Mouse (Mus musculus): Measurements from ENCODE around the gene Notch1. TPM values are rescaled to one million over a fixed set of nuclear protein-coding genes. Genes with fewer than 3 reads are reported as not detected.

The Notch1 gene
- polyA plus RNA-seq, 1 experiment from 2014 or later, result 24.3 TPM

GRCm38 (mm10) chr2:26507961-26508391, 8.5 kb downstream of the Notch1 start:
- H3K9ac ChIP-seq (ENCODE audit: low read length), result no peak overlapping the region
- ATAC-seq (replicated peaks; ENCODE audit: low FRiP score, low TSS enrichment, low read depth), result no peak
- no peak for DNase-seq (ENCODE audit: low spot score)
- no peaks in the 10 kb centered on the region for H3K36me3 ChIP-seq (ENCODE audit: control insufficient read depth, insufficient read depth, low read length)
- WGBS, result 15% methylated on average over 6 of the region's 6 CpGs
- peak overlapping the region; percentile 22 for H3K4me2 ChIP-seq (ENCODE audit: low read length)
- no peaks in the 10 kb centered on the region for H3K9me3 ChIP-seq (ENCODE audit: control insufficient read depth, low read length)
- peak overlapping the region; percentile 90 for H3K27ac ChIP-seq (ENCODE audit: low read depth)
- peaks cover 41% of the 10 kb centered on the region for H3K4me1 ChIP-seq (replicated peaks; ENCODE audit: control insufficient read depth, insufficient read depth, low read length)
- no peaks in the 10 kb centered on the region for H3K27me3 ChIP-seq (replicated peaks; ENCODE audit: control insufficient read depth, insufficient read depth, low read length)
- no peak overlapping the region for H3K4me3 ChIP-seq (ENCODE audit: low read depth, low read length)

DNA sequence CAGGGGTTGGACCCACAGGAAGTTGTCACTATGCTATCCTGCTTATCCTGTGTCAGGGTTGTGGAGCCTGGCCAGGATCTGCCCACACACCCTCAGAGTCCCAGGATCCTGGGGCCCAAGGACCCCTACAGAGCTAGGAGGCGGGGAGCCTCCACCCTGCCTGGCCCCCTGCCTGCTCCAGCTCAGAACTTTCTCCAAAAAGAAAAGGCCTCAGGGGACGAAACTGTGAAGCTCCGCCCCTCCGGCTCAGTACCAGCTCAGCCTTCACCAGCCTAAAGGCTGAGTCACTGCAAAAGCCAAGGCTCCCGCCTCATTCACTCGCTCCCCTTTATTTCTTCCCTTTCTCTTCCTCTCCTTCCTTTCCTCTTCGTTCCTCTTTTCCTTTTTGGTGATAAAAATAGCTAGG, 9.0 kb downstream of the Notch1 start:
- ATAC-seq (replicated peaks; ENCODE audit: low FRiP score, low TSS enrichment, low read depth), result no peak
- peaks cover 41% of the 10 kb centered on the region for H3K4me1 ChIP-seq (replicated peaks; ENCODE audit: control insufficient read depth, insufficient read depth, low read length)
- 14% methylated on average over 7 of the region's 7 CpGs for WGBS
- peak overlapping the region; percentile 22 for H3K4me2 ChIP-seq (ENCODE audit: low read length)
- peak overlapping the region; percentile 90 for H3K27ac ChIP-seq (ENCODE audit: low read depth)
- no peaks in the 10 kb centered on the region for H3K9me3 ChIP-seq (ENCODE audit: control insufficient read depth, low read length)
- DNase-seq (ENCODE audit: low spot score), result no peak
- H3K27me3 ChIP-seq (replicated peaks; ENCODE audit: control insufficient read depth, insufficient read depth, low read length), result 0 out of 2 replicates have a peak, but pooled peaks cover under 1% of the 10 kb centered on the region
- H3K9ac ChIP-seq (ENCODE audit: low read length), result no peak overlapping the region
- H3K4me3 ChIP-seq (ENCODE audit: low read depth, low read length), result no peak overlapping the region
- no peaks in the 10 kb centered on the region for H3K36me3 ChIP-seq (ENCODE audit: control insufficient read depth, insufficient read depth, low read length)

GRCm38 (mm10) chr2:26506746-26507280, 9.7 kb downstream of the Notch1 start:
- no peak overlapping the region for H3K9ac ChIP-seq (ENCODE audit: low read length)
- no peaks in the 10 kb centered on the region for H3K9me3 ChIP-seq (ENCODE audit: control insufficient read depth, low read length)
- peaks cover 41% of the 10 kb centered on the region for H3K4me1 ChIP-seq (replicated peaks; ENCODE audit: control insufficient read depth, insufficient read depth, low read length)
- no peaks in the 10 kb centered on the region for H3K36me3 ChIP-seq (ENCODE audit: control insufficient read depth, insufficient read depth, low read length)
- peak overlapping the region; percentile 90 for H3K27ac ChIP-seq (ENCODE audit: low read depth)
- H3K4me2 ChIP-seq (ENCODE audit: low read length), result no peak overlapping the region; the same call in 1 of the 2 replicates
- WGBS, result 92% methylated on average over 3 of the region's 3 CpGs
- ATAC-seq (replicated peaks; ENCODE audit: low FRiP score, low TSS enrichment, low read depth) (no peak), DNase-seq (ENCODE audit: low spot score) (no peak)
- peaks cover 7% of the 10 kb centered on the region for H3K27me3 ChIP-seq (replicated peaks; ENCODE audit: control insufficient read depth, insufficient read depth, low read length)
- no peak overlapping the region for H3K4me3 ChIP-seq (ENCODE audit: low read depth, low read length)

- Histone ChIP-seq H3K4me3 (ENCODE audit: low read depth, low read length) (no peak overlapping the region), H3K27ac (ENCODE audit: low read depth) (no peak overlapping the region), H3K9me3 (ENCODE audit: control insufficient read depth, low read length) (no peaks in the 10 kb centered on the region), H3K36me3 (ENCODE audit: control insufficient read depth, insufficient read depth, low read length) (0 out of 2 replicates have a peak, but pooled peaks cover 3% of the 10 kb centered on the region), H3K27me3 (replicated peaks; ENCODE audit: control insufficient read depth, insufficient read depth, low read length) (peaks cover 11% of the 10 kb centered on the region), H3K9ac (ENCODE audit: low read length) (peak overlapping the region; percentile 20; the same call in 1 of the 2 replicates), H3K4me1 (replicated peaks; ENCODE audit: control insufficient read depth, insufficient read depth, low read length) (peaks cover 53% of the 10 kb centered on the region), H3K4me2 (ENCODE audit: low read length) (peak overlapping the region; percentile 77)
- WGBS, result 58% methylated on average over 9 of the region's 9 CpGs
- DNase-seq (ENCODE audit: low spot score) (no peak), ATAC-seq (replicated peaks; ENCODE audit: low FRiP score, low TSS enrichment, low read depth) (no peak)
Measured at GRCm38 (mm10) chr2:26504772-26505480, 11.5 kb downstream of the Notch1 start.

- ATAC-seq (replicated peaks; ENCODE audit: low FRiP score, low TSS enrichment, low read depth), result peak; percentile 79
- peak; percentile 92 for DNase-seq (ENCODE audit: low spot score)
- H3K27me3 ChIP-seq (replicated peaks; ENCODE audit: control insufficient read depth, insufficient read depth, low read length), result peaks cover 11% of the 10 kb centered on the region
- WGBS, result 3% methylated on average over 58 of the region's 59 CpGs
- peak overlapping the region; percentile 77 for H3K4me2 ChIP-seq (ENCODE audit: low read length)
- peak overlapping the region; percentile 75 for H3K9ac ChIP-seq (ENCODE audit: low read length)
- peaks cover 55% of the 10 kb centered on the region for H3K4me1 ChIP-seq (replicated peaks; ENCODE audit: control insufficient read depth, insufficient read depth, low read length)
- peak overlapping the region; percentile 77 for H3K27ac ChIP-seq (ENCODE audit: low read depth)
- no peaks in the 10 kb centered on the region for H3K9me3 ChIP-seq (ENCODE audit: control insufficient read depth, low read length)
- H3K4me3 ChIP-seq (ENCODE audit: low read depth, low read length), result peak overlapping the region; percentile 81
- 0 out of 2 replicates have a peak, but pooled peaks cover 3% of the 10 kb centered on the region for H3K36me3 ChIP-seq (ENCODE audit: control insufficient read depth, insufficient read depth, low read length)
Measured at GRCm38 (mm10) chr2:26503661-26504575, 12.5 kb downstream of the Notch1 start.

- DNase-seq (ENCODE audit: low spot score), result peak; percentile 81
- Histone ChIP-seq H3K27me3 (replicated peaks; ENCODE audit: control insufficient read depth, insufficient read depth, low read length) (peaks cover 11% of the 10 kb centered on the region), H3K4me3 (ENCODE audit: low read depth, low read length) (peak overlapping the region; percentile 81), H3K4me2 (ENCODE audit: low read length) (peak overlapping the region; percentile 77), H3K27ac (ENCODE audit: low read depth) (peak overlapping the region; percentile 77), H3K9me3 (ENCODE audit: control insufficient read depth, low read length) (no peaks in the 10 kb centered on the region), H3K4me1 (replicated peaks; ENCODE audit: control insufficient read depth, insufficient read depth, low read length) (peaks cover 54% of the 10 kb centered on the region), H3K9ac (ENCODE audit: low read length) (peak overlapping the region; percentile 75), H3K36me3 (ENCODE audit: control insufficient read depth, insufficient read depth, low read length) (0 out of 2 replicates have a peak, but pooled peaks cover 11% of the 10 kb centered on the region)
- under 1% methylated on average over 57 of the region's 57 CpGs for WGBS
- peak; percentile 4; the same call in 1 of the 2 replicates for ATAC-seq (replicated peaks; ENCODE audit: low FRiP score, low TSS enrichment, low read depth)
Measured at GRCm38 (mm10) chr2:26502863-26503631, 13.4 kb downstream of the Notch1 start.

DNA sequence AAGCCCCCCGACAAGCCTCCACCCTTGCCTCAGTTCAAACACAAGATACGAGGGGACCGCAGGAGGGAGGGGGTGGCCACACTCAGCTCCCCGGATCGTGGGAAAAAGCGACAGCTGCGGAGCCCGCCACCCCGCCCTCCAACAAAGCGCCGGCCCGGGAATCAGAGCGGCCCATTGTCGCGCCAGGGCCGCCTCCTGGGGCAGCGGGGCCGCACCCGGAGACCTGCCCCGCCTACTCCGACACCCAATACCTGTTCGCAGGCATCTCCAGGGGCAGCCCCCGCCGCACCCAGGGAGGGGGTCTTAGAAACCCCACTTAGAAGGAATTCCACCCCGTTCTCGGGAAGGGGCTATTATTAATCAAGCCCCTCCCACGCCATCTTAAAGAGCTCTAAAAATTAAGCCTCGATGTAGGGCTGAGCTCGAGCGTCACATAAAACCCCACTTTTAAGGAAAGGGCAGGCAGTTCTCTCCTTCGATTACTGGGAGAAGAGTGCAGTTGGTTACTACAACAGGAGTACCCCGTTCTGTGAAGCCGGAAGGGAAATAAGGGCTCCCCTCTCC, 14.1 kb downstream of the Notch1 start:
- H3K36me3 ChIP-seq (ENCODE audit: control insufficient read depth, insufficient read depth, low read length), result 0 out of 2 replicates have a peak, but pooled peaks cover 11% of the 10 kb centered on the region
- peaks cover 11% of the 10 kb centered on the region for H3K27me3 ChIP-seq (replicated peaks; ENCODE audit: control insufficient read depth, insufficient read depth, low read length)
- peak overlapping the region; percentile 75 for H3K9ac ChIP-seq (ENCODE audit: low read length)
- DNase-seq (ENCODE audit: low spot score) (peak; percentile 82), ATAC-seq (replicated peaks; ENCODE audit: low FRiP score, low TSS enrichment, low read depth) (peak; percentile 41)
- H3K27ac ChIP-seq (ENCODE audit: low read depth), result peak overlapping the region; percentile 77
- H3K4me1 ChIP-seq (replicated peaks; ENCODE audit: control insufficient read depth, insufficient read depth, low read length), result peaks cover 51% of the 10 kb centered on the region
- peak overlapping the region; percentile 77 for H3K4me2 ChIP-seq (ENCODE audit: low read length)
- under 1% methylated on average over 33 of the region's 33 CpGs for WGBS
- H3K4me3 ChIP-seq (ENCODE audit: low read depth, low read length), result peak overlapping the region; percentile 81
- H3K9me3 ChIP-seq (ENCODE audit: control insufficient read depth, low read length), result no peaks in the 10 kb centered on the region

Measured in intestine, embryonic 14.5 days (tissue).